Mouse (Mus musculus): ENCODE data around the gene Snx29.
"Not testable (repeated sequence)": the region's sequence is repeated elsewhere in the genome, so short reads cannot be mapped to it uniquely, and the experiment has no call there.

Gene Snx29

GRCm38 (mm10) chr16:11414631-11415030 lies 91.9 kb downstream of the Snx29 start:
- no peak for DNase-seq

GRCm38 (mm10) chr16:11418183-11418588 lies 95.5 kb downstream of the Snx29 start:
- DNase-seq: peak; percentile 56

GRCm38 (mm10) chr16:11420311-11421080 lies 97.8 kb downstream of the Snx29 start:
- no peak for DNase-seq

- no peak for DNase-seq
Measured at GRCm38 (mm10) chr16:11422165-11422564, 99.5 kb downstream of the Snx29 start.

GRCm38 (mm10) chr16:11422889-11423610 lies 100.3 kb downstream of the Snx29 start:
- DNase-seq: no peak

- DNase-seq: peak; percentile 56
Measured at GRCm38 (mm10) chr16:11423611-11424297, 101.0 kb downstream of the Snx29 start.

GRCm38 (mm10) chr16:11424568-11425145 lies 101.9 kb downstream of the Snx29 start:
- no peak for DNase-seq

- peak; percentile 40 for DNase-seq
Measured at GRCm38 (mm10) chr16:11425279-11425678, 102.6 kb downstream of the Snx29 start.

GRCm38 (mm10) chr16:11426810-11427537 lies 104.3 kb downstream of the Snx29 start:
- no peak for DNase-seq

GRCm38 (mm10) chr16:11429784-11430183 lies 107.1 kb downstream of the Snx29 start:
- no peak for DNase-seq

- DNase-seq: no peak
Measured at GRCm38 (mm10) chr16:11430520-11430919, 107.8 kb downstream of the Snx29 start.

- DNase-seq: no peak
Measured at GRCm38 (mm10) chr16:11433779-11434178, 111.1 kb downstream of the Snx29 start.

GRCm38 (mm10) chr16:11437641-11438040 lies 114.9 kb downstream of the Snx29 start:
- DNase-seq: no peak

- DNase-seq: peak; percentile 41
Measured at GRCm38 (mm10) chr16:11439417-11439816, 116.7 kb downstream of the Snx29 start.

GRCm38 (mm10) chr16:11441616-11442015 lies 118.9 kb downstream of the Snx29 start:
- no peak for DNase-seq

GRCm38 (mm10) chr16:11442534-11442933 lies 119.8 kb downstream of the Snx29 start:
- no peak for DNase-seq

- DNase-seq: no peak
Measured at GRCm38 (mm10) chr16:11444626-11445025, 121.9 kb downstream of the Snx29 start.

- peak; percentile 49 for DNase-seq
Measured at GRCm38 (mm10) chr16:11446977-11447376, 124.3 kb downstream of the Snx29 start.

- DNase-seq: no peak
Measured at GRCm38 (mm10) chr16:11447905-11448304, 125.2 kb downstream of the Snx29 start.

GRCm38 (mm10) chr16:11448696-11449095 lies 126.0 kb downstream of the Snx29 start:
- DNase-seq: not testable (repeated sequence)

GRCm38 (mm10) chr16:11449344-11449743 lies 126.6 kb downstream of the Snx29 start:
- DNase-seq: no peak

- no peak for DNase-seq
Measured at GRCm38 (mm10) chr16:11450626-11451025, 127.9 kb downstream of the Snx29 start.

Measured in lung, postnatal 10 days (tissue).